Mouse (Mus musculus) hindbrain, postnatal 0 days (tissue): ENCODE data around the gene Rnd2. TPM values are rescaled to one million over a fixed set of nuclear protein-coding genes. Genes with fewer than 3 reads are reported as not detected.

Experiments used
- ATAC-seq: fragments of 200-750 bp; cut with Nextera tagmentation; 2 replicates; pipeline ENCODE4 v1.8.0; 2017; ENCODE audit warnings: mild to moderate bottlenecking, moderate TSS enrichment, moderate library complexity
- DNase-seq: peaks from one replicate; pipeline ENCODE4 v3.0.0-alpha.2; 2015; ENCODE audit warnings: low spot score
- H3K27ac ChIP-seq: fragments of 300-500 bp; sonication (generic); 2 replicates; pipeline ENCODE4 v1.5.1; 2014; ENCODE audit warnings: mild to moderate bottlenecking
- H3K27me3 ChIP-seq: fragments of 300-500 bp; sonication (generic); 2 replicates; pipeline ENCODE4 v1.6.1; 2014; ENCODE audit warnings: low read length, mixed read lengths; ENCODE audit not compliant: insufficient read depth
- H3K36me3 ChIP-seq: fragments of 300-500 bp; sonication (generic); 2 replicates; pipeline ENCODE4 v1.6.1; 2014; ENCODE audit warnings: low read length, mixed read lengths; ENCODE audit not compliant: insufficient read depth
- H3K4me1 ChIP-seq: fragments of 300-500 bp; sonication (generic); 2 replicates; pipeline ENCODE4 v1.6.1; 2014; ENCODE audit warnings: antibody characterized with exemption, low read length, mixed read lengths; ENCODE audit not compliant: insufficient read depth
- H3K4me2 ChIP-seq: fragments of 300-500 bp; sonication (generic); 2 replicates; pipeline ENCODE4 v1.6.1; 2014; ENCODE audit warnings: low read depth, mild to moderate bottlenecking, low read length, moderate library complexity, mixed read lengths
- H3K4me3 ChIP-seq: fragments of 300-500 bp; sonication (generic); 2 replicates; pipeline ENCODE4 v1.5.1; 2014; ENCODE audit warnings: low read length
- H3K9ac ChIP-seq: fragments of 300-500 bp; sonication (generic); replicated peaks from 2 replicates; pipeline ENCODE4 v1.6.1; 2014; ENCODE audit warnings: mild to moderate bottlenecking, low read length, moderate library complexity, mixed read lengths
- H3K9me3 ChIP-seq: fragments of 300-500 bp; sonication (generic); 2 replicates; pipeline ENCODE4 v1.6.1; 2016; ENCODE audit warnings: low read length, mixed read lengths
- CTCF ChIP-seq: IDR thresholded peaks from 2 replicates; pipeline ENCODE4 v1.5.1; 2016; ENCODE audit warnings: antibody characterized with exemption, control low read depth, low read depth
- WGBS: fragments of 180-500 bp; shearing (Covaris S2); extraction: QIAGEN DNeasy Blood & Tissue Kit; methylation state at CpG from one replicate; pipeline ENCODE4 v1.1.7; 2014; 5-methylcytosine and 5-hydroxymethylcytosine counted together
- microRNA-seq, 2 experiments: library from miRNA; unstranded; fragments of <30 nt; microRNA quantifications; one replicate each; pipeline ENCODE4; 2016
- polyA plus RNA-seq: library from polyadenylated mRNA; unstranded; fragments of >200 nt; fragmentation: Nextera tagmentation; extraction: Ambion mirVana; gene quantifications from 2 replicates; pipeline ENCODE4 v1.2.1, GENCODE M21; 2015
- total RNA-seq: library from RNA; depleted of rRNA; stranded (reverse); fragments of >200 nt; gene quantifications from 2 replicates; pipeline ENCODE4 v1.2.3, GENCODE M21; 2014; rRNA removed

Rnd2 gene
- total and polyA plus RNA-seq, 2 experiments from 2014 or later = 140 to 143 TPM

DNA sequence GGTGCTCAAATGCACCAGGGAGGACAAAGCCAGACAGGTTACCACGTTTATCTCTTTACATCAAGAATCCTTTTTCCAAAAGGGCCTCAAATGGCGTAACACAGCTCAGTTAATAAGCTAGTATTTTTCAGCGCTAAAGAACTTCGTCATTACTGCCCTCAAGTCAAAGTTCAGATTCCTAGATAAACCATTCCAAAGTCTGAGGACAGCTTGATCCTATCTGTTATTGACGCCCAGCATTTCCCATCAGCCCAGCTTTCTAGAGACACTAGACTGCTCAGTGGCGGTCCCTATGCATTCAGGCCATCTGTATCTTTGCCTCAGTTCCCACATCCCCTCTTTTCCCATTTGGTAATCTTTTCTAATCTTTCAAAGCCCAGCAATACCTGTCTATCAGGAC, 54.6 kb downstream of the Rnd2 start:
- no peak overlapping the region for H3K27ac ChIP-seq
- H3K27me3 ChIP-seq = no peaks in the 10 kb centered on the region
- H3K9me3 ChIP-seq = no peaks in the 10 kb centered on the region
- H3K4me2 ChIP-seq = no peak overlapping the region
- 92% methylated on average over 6 of the region's 6 CpGs for WGBS
- TF ChIP-seq CTCF = no peak
- DNase-seq (no peak), ATAC-seq (no peak)
- no peaks in the 10 kb centered on the region for H3K36me3 ChIP-seq
- H3K4me3 ChIP-seq = no peak overlapping the region
- H3K9ac ChIP-seq = no peak overlapping the region
- no peaks in the 10 kb centered on the region for H3K4me1 ChIP-seq

Small RNA genes within 50 kb of the gene (microRNA-seq; reads per million reads assigned to microRNA genes)
- 0 reads per million in 2 experiments for gene Mir6929

Other genes starting within 250 kb of the Rnd2 start
- 26.7 and 27.6 TPM in 2 replicates for gene Ezh1, start 238.5 kb upstream of the Rnd2 start, total RNA-seq
- 20.1 and 22.2 TPM in 2 replicates for gene Ezh1, start 238.5 kb upstream of the Rnd2 start, polyA plus RNA-seq
- gene Ramp2, start 219.0 kb upstream of the Rnd2 start, total RNA-seq = 66.1 and 72.7 TPM in 2 replicates
- 108 and 111 TPM in 2 replicates for gene Ramp2, start 219.0 kb upstream of the Rnd2 start, polyA plus RNA-seq
- gene Vps25, start 211.3 kb upstream of the Rnd2 start, total RNA-seq = 66.1 and 82.1 TPM in 2 replicates
- 134 and 137 TPM in 2 replicates for gene Vps25, start 211.3 kb upstream of the Rnd2 start, polyA plus RNA-seq
- gene Wnk4, start 204.4 kb upstream of the Rnd2 start, total RNA-seq = 1.5 and 2.5 TPM in 2 replicates
- gene Wnk4, start 204.4 kb upstream of the Rnd2 start, polyA plus RNA-seq = 6.5 and 8.0 TPM in 2 replicates
- 0.10 TPM in 1 of 2 replicates, not detected in the other for gene Cntd1, start 186.0 kb upstream of the Rnd2 start, total RNA-seq
- gene Cntd1, start 186.0 kb upstream of the Rnd2 start, polyA plus RNA-seq = 0.66 and 0.89 TPM in 2 replicates
- gene Coa3, start 185.9 kb upstream of the Rnd2 start, total RNA-seq = 146 and 154 TPM in 2 replicates
- 214 and 225 TPM in 2 replicates for gene Coa3, start 185.9 kb upstream of the Rnd2 start, polyA plus RNA-seq
- 71.1 and 95.3 TPM in 2 replicates for gene Becn1, start 162.7 kb upstream of the Rnd2 start, total RNA-seq
- gene Becn1, start 162.7 kb upstream of the Rnd2 start, polyA plus RNA-seq = 140 and 145 TPM in 2 replicates
- 68.3 and 71.1 TPM in 2 replicates for gene Psme3, start 148.8 kb upstream of the Rnd2 start, total RNA-seq
- gene Psme3, start 148.8 kb upstream of the Rnd2 start, polyA plus RNA-seq = 78.2 and 83.9 TPM in 2 replicates
- 3.8 and 4.1 TPM in 2 replicates for gene Aoc2, start 139.9 kb upstream of the Rnd2 start, total RNA-seq
- gene Aoc2, start 139.9 kb upstream of the Rnd2 start, polyA plus RNA-seq = 0.59 and 0.63 TPM in 2 replicates
- 0.36 and 0.47 TPM in 2 replicates for gene Aoc3, start 134.4 kb upstream of the Rnd2 start, total RNA-seq
- gene Aoc3, start 134.4 kb upstream of the Rnd2 start, polyA plus RNA-seq = 0.10 and 0.16 TPM in 2 replicates
- 0.26 TPM in 1 of 2 replicates, not detected in the other for gene G6pc, start 97.4 kb upstream of the Rnd2 start, total RNA-seq
- not detected in 2 replicates for gene G6pc, start 97.4 kb upstream of the Rnd2 start, polyA plus RNA-seq
- 62.5 and 69.4 TPM in 2 replicates for gene Aarsd1, start 47.4 kb upstream of the Rnd2 start, total RNA-seq
- 89.9 and 91.6 TPM in 2 replicates for gene Aarsd1, start 47.4 kb upstream of the Rnd2 start, polyA plus RNA-seq
- gene Gm27029, start 40.2 kb upstream of the Rnd2 start, total RNA-seq = 2.2 TPM in 1 of 2 replicates, not detected in the other
- gene Gm27029, start 40.2 kb upstream of the Rnd2 start, polyA plus RNA-seq = 4.7 and 6.4 TPM in 2 replicates
- 11.6 and 12.4 TPM in 2 replicates for gene Rundc1, start 39.9 kb upstream of the Rnd2 start, total RNA-seq
- gene Rundc1, start 39.9 kb upstream of the Rnd2 start, polyA plus RNA-seq = 21.4 and 22.7 TPM in 2 replicates
- 0.31 and 0.58 TPM in 2 replicates for gene Ptges3l, start 39.7 kb upstream of the Rnd2 start, total RNA-seq
- gene Ptges3l, start 39.7 kb upstream of the Rnd2 start, polyA plus RNA-seq = 3.8 and 4.6 TPM in 2 replicates
- gene Rpl27, start 22.7 kb upstream of the Rnd2 start, total RNA-seq = 535 and 538 TPM in 2 replicates
- gene Rpl27, start 22.7 kb upstream of the Rnd2 start, polyA plus RNA-seq = 276 and 282 TPM in 2 replicates
- gene Ifi35, start 16.6 kb upstream of the Rnd2 start, total RNA-seq = 3.9 and 4.2 TPM in 2 replicates
- 5.3 and 5.8 TPM in 2 replicates for gene Ifi35, start 16.6 kb upstream of the Rnd2 start, polyA plus RNA-seq
- 290 and 295 TPM in 2 replicates for gene Vat1, start 1.2 kb downstream of the Rnd2 start, total RNA-seq
- gene Vat1, start 1.2 kb downstream of the Rnd2 start, polyA plus RNA-seq = 106 and 114 TPM in 2 replicates
- gene Brca1, start 87.0 kb downstream of the Rnd2 start, total RNA-seq = 6.7 and 8.5 TPM in 2 replicates
- 2.3 and 2.4 TPM in 2 replicates for gene Brca1, start 87.0 kb downstream of the Rnd2 start, polyA plus RNA-seq
- 93.6 and 152 TPM in 2 replicates for gene Nbr1, start 87.2 kb downstream of the Rnd2 start, total RNA-seq
- gene Nbr1, start 87.2 kb downstream of the Rnd2 start, polyA plus RNA-seq = 53.9 and 55.9 TPM in 2 replicates
- 2.6 and 5.2 TPM in 2 replicates for gene Tmem106a, start 117.2 kb downstream of the Rnd2 start, total RNA-seq
- gene Tmem106a, start 117.2 kb downstream of the Rnd2 start, polyA plus RNA-seq = 5.1 and 5.3 TPM in 2 replicates
- gene Gm11634, start 134.3 kb downstream of the Rnd2 start, total RNA-seq = not detected in 2 replicates
- not detected in 2 replicates for gene Gm11634, start 134.3 kb downstream of the Rnd2 start, polyA plus RNA-seq
- gene Rdm1, start 162.2 kb downstream of the Rnd2 start, total RNA-seq = 12.4 and 15.2 TPM in 2 replicates
- gene Rdm1, start 162.2 kb downstream of the Rnd2 start, polyA plus RNA-seq = 13.8 and 15.9 TPM in 2 replicates
- gene Arl4d, start 200.5 kb downstream of the Rnd2 start, total RNA-seq = 5.7 and 6.5 TPM in 2 replicates
- 6.2 TPM in 2 replicates for gene Arl4d, start 200.5 kb downstream of the Rnd2 start, polyA plus RNA-seq